Mouse (Mus musculus) gastrocnemius, postnatal 4 days (tissue): ENCODE results near the gene Omt2b. TPM values are rescaled to one million over a fixed set of nuclear protein-coding genes. Genes with fewer than 3 reads are reported as not detected.

ENCODE experiments used
- DNase-seq, 2 experiments: peaks; one replicate each; pipeline ENCODE4 v3.0.0; 2021 to 2022; ENCODE audit warnings: low spot score in 2 of 2, mixed read lengths in 2 of 2
- total RNA-seq, 2 experiments: library from RNA; stranded (reverse); gene quantifications; 2 replicates each; pipeline ENCODE4 v1.2.3; 2021

The Omt2b gene
- total RNA-seq, 2 experiments from 2014 or later, result not detected

- peak in 1 of 2 experiments; percentile 11 for DNase-seq
These were observed 50.9 kb downstream of the Omt2b start, which contains the start of gene Ooep for GRCm38 (mm10) chr9:78378113-78378785. Ooep (minus strand) TSS chr9:78378725.

Other genes with a start within 250 kb of the Omt2b start
- 10 to 100 TPM; 48.1 to 49.1 TPM for gene Fbxo9, start 218.5 kb upstream of the Omt2b start, total RNA-seq
- gene Ick, start 218.4 kb upstream of the Omt2b start, total RNA-seq, result 10 to 100 TPM; 26.0 to 31.0 TPM
- gene Gsta4, start 144.8 kb upstream of the Omt2b start, total RNA-seq, result 1 to 10 TPM; 7.1 to 8.6 TPM
- not detected for gene Gsta1, start 96.9 kb upstream of the Omt2b start, total RNA-seq
- gene Gm3776, start 70.5 kb upstream of the Omt2b start, total RNA-seq, result not detected
- not detected for gene Gm10639, start 37.7 kb upstream of the Omt2b start, total RNA-seq
- gene Omt2a, start 12.8 kb upstream of the Omt2b start, total RNA-seq, result not detected
- not detected for gene Gsta2, start 28.2 kb downstream of the Omt2b start, total RNA-seq
- gene Dppa5a, start 40.6 kb downstream of the Omt2b start, total RNA-seq, result not detected
- gene Ooep, start 51.1 kb downstream of the Omt2b start, total RNA-seq, result under 1 TPM in 1 of 2 experiments, not detected in 1; 0.20 TPM
- gene Ddx43, start 68.2 kb downstream of the Omt2b start, total RNA-seq, result under 1 TPM; 0.12 to 0.18 TPM
- 1 to 10 TPM; 1.3 to 1.7 TPM for gene Cgas, start 115.6 kb downstream of the Omt2b start, total RNA-seq
- gene Mto1, start 120.6 kb downstream of the Omt2b start, total RNA-seq, result 10 to 100 TPM; 14.7 to 17.4 TPM
- under 1 TPM in 1 of 2 experiments, not detected in 1; 0.52 TPM for gene Gm17324, start 121.2 kb downstream of the Omt2b start, total RNA-seq
- gene Eef1a1, start 161.6 kb downstream of the Omt2b start, total RNA-seq, result 1,000 to 10,000 TPM; 5,472 to 6,062 TPM